Mouse (Mus musculus) embryo, embryonic 10.5 days (tissue): ENCODE results near the gene Vmn1r221.
"Not testable (repeated sequence)": the region's sequence is repeated elsewhere in the genome, so short reads cannot be mapped to it uniquely, and the experiment has no call there.

ENCODE experiments used
- DNase-seq: peaks from one replicate; pipeline ENCODE4 v3.0.0-alpha.2; 2015; ENCODE audit warnings: low spot score

Vmn1r221 gene

DNA sequence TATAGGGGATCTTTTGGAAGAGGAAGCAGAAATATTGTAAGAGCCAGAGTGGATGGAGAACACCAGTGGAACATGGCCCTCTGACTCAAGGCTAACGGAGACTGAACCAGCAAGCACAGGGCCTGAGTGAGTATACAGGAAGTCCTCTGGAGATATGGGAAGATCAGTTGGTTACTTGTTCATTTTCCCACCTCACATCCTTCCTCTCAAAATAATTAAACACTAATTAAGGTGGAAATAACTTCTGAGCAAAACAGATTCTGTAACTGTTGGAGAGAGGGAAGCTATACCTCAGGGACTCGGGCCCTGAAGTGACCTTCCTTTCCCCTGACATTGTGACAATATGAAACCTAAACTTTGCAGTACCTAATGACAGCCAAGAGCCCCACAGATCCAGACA is at the start of gene Vmn1r221:
Gene Vmn1r221 (plus strand): TSS at position 301 of the 400 bp plus-strand sequence.
- DNase-seq, result not testable (repeated sequence)

GRCm38 (mm10) chr13:23166471-23166870 is 47.5 kb upstream of the Vmn1r221 start:
- not testable (repeated sequence) for DNase-seq

DNA sequence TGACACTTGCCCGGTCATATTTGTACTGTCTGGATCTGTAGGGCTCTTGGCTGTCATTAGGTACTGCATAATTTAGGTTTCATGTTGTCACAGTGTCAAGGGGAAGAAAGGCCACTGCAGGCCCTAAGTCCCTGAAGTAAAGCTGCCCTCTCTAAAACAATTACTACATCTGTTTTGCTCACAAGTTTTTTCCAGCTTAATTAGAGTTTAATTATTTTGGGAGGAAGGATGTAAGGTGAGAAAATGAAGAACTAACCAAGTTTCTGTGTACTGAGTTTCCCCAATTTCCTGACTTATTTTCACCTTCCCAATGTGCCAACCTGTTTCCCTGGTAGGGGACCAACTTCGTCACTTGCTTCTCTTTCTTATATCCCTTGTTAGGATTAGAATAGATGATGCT is 26.1 kb upstream of the Vmn1r221 start, which contains the start of gene Vmn1r220:
Gene Vmn1r220 (minus strand): TSS at position 101 of the 400 bp plus-strand sequence.
- no peak for DNase-seq

- not testable (repeated sequence) for DNase-seq
These were observed 10.0 kb upstream of the Vmn1r221 start for GRCm38 (mm10) chr13:23203885-23204284.

DNA sequence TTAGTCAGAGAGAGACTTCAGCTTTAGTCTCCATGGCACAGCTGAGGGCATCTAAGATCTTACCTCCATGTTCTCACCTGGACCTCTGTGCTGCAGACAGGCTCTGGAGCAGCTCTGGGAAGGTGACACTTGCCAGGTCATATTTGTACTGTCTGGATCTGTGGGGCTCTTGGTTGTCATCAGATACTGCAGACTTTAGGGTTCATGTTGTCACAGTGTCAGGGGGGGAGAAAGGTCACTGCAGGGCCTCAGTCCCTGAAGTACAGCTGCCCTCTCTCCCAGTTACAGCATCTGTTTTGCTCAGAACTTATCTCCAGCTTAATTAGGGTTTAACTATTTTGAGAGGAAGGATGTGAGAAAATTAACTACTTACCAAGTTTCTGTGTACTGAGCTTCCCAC is 21.9 kb downstream of the Vmn1r221 start, which contains the start of gene Vmn1r222:
Gene Vmn1r222 (minus strand): TSS at position 101 of the 400 bp plus-strand sequence.
- DNase-seq, result not testable (repeated sequence)

GRCm38 (mm10) chr13:23246834-23247233 is 32.9 kb downstream of the Vmn1r221 start, which contains the start of gene Vmn1r223:
Gene Vmn1r223, plus strand, starts transcription at chr13:23247134.
- not testable (repeated sequence) for DNase-seq

GRCm38 (mm10) chr13:23258546-23259048 is 44.7 kb downstream of the Vmn1r221 start:
- no peak for DNase-seq

- not testable (repeated sequence) for DNase-seq
These were observed 54.7 kb downstream of the Vmn1r221 start for GRCm38 (mm10) chr13:23268606-23269005.

DNA sequence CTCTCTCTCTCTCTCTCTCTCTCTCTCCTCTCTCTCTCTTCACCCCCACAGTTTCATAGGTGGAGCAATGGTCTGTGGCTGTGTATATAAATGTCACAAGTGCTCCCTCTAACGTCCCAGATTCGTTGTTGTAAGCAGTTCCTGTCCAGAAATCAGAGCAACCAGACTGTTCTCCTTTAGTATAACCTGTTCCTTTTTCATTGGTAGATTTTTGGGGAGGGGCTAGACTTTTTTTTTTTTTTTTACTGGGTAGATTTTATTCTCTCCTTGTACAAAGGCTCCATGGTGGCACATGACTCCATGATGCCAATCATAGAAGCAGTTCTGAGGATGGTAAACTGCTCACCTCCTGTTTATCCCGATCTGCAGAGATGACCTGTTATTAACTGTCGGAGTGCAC is 55.2 kb downstream of the Vmn1r221 start:
- DNase-seq, result peak; percentile 58

DNA sequence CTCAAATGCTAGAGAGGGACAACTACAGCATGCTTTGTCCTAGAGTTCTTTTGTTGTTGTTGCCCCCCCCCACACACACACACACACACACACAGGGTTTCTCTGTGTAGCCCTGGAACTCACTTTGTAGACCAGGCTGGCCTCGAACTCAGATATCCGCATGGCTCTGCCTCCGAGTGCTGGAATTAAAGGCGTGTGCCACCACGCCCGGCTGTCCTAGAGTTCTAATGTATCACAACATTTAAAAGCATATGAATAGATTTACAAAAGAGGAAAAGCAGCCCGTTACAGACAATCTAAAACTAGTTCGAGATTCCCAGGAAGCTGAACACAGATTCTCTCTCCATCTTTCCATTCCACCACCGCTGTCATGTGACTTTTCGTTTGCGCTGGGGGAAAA is 55.8 kb downstream of the Vmn1r221 start:
- peak; percentile 54 for DNase-seq

DNA sequence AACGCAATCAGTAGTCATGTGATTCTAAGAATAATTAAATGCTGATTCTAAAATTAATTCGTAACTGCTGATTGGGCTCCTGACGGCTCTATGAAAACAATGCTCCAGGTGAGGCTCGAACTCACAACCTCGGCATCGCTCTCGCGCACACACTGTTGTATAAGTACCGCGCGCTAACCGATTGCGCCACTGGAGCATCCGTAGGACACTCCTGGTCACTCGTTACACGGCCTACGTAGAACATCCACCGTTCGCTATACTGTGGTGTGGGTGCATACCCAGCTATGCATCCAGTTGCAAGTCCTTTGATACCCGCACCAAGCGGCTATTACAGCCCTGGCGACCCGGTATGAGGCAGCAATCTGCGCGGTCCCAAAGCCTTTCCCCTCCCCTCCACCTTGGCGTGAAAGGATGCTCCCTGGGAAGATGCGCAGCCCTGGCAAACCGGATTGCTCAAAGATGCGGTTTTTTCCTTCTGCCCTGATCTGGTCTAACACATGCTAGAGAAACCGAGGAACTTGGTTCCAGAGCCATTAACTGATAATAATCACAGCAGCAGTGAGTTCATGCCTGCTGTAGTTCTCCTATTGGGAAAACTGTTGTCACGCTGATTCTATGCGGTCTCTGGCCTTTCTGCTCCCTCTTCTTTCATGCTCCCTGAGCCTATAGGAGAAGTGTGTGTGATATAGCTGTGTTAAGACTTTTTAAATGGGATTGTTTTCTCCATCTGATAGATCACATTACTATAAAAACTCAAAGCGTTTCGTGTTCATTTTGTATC is 56.6 kb downstream of the Vmn1r221 start:
- DNase-seq, result peak; percentile 89
